Mouse (Mus musculus): ENCODE results near the gene Rab7b.

DNA sequence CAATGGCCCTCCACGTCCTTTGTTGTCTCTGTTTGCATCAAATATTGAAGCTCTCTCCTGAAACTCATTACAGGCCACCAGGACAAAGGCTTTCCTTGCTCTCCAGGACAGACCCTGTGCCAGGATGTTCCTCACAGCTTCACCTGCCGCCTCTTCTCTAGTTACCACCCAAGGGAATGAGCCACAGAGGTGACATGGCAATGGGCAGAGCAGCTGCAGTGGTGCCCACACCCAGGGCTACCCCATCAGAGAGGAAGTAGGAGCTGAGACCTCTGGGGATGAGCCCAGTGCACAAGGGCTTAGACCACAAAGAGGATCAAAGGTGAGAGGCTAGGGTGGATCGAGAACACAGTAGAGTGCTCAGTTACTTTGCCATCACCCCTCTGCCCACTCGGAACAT, 35.1 kb downstream of the Rab7b start:
- TF ChIP-seq CTCF (IDR thresholded peaks at IDR 0.05; ENCODE audit: control insufficient read depth, insufficient read depth, insufficient read length) (no peak), MAX (IDR thresholded peaks at IDR 0.05) (no peak)

Measured in C2C12 (cell line).